Mouse (Mus musculus): Measurements from ENCODE around the gene Arfip1. TPM values are rescaled to one million over a fixed set of nuclear protein-coding genes. Genes with fewer than 3 reads are reported as not detected.

Arfip1 gene
- total RNA-seq, 2 experiments from 2014 or later = 58.1 to 91.4 TPM

DNA sequence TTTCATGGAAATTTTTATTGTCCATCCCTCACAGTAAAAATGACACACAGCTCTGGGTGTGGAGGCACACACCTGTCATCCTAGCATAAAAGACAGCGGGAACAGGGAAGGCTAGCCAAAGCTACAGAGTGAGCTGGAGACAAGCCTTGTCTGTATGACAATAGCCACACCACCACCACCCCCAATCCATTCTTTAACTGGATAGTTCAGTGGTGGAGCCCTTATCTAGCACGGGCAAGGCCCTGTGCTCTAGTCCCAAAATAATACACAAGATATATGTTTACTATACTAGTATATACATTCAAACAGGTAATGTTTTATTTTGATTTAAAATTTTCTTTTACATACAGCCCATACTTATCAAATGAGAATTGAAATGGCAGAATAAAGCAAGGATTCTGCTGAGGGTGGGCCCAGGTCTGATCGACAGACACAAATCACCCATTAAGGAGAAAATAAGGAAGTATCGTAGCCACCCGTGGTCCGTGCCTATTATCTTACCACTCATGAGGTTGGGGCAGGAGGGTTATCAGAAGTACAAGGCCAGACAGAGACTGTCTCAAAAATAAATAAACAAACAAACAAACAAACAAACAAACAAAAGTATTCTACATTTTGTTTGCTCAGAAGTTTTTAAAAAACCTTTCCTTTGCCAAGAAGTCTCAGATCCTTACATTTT lies 116.5 kb downstream of the Arfip1 start:
- ATAC-seq (ENCODE audit: poor library complexity, severe bottlenecking) = no peak

DNA sequence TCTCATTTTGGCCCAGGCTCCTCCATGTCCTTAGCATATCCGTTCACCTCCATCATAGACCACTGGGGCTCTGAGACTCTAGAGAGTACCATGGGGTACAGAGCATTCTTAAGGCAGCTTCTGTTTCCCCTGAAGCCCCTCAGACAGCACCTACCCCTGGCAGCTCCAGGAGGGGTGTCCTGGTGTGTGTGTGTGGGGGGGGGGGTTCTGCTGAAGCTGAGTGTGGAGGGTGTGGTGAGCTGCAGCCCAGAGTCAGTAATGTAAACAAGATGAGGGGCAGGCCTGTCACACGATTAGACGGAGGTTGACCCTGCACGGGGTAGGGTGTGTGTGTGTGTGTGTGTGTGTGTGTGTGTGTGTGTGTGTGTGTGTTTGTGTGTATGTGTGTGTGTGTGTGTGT lies 120.7 kb downstream of the Arfip1 start:
- no peak for ATAC-seq (ENCODE audit: poor library complexity, severe bottlenecking)

DNA sequence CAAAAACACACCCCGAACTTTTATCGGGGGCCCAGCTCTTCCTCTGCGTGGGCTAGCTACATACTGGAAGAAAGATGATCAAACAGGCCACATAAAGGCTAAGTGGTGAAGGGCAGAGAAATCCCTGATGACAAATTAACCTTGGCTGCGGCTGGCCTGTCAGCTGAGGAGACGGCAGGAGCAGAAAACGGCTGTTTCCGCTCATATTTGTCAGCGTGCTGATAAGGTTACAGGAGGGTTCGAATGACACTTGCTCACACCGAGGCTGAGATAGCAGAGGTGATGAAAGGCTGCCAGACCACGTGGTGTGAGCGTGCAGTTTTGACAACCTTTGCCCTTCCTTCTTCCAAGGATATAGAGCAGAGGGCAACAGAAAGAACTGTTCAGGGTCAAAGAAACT lies 121.5 kb downstream of the Arfip1 start:
- ATAC-seq (ENCODE audit: poor library complexity, severe bottlenecking) = peak; percentile 85

DNA sequence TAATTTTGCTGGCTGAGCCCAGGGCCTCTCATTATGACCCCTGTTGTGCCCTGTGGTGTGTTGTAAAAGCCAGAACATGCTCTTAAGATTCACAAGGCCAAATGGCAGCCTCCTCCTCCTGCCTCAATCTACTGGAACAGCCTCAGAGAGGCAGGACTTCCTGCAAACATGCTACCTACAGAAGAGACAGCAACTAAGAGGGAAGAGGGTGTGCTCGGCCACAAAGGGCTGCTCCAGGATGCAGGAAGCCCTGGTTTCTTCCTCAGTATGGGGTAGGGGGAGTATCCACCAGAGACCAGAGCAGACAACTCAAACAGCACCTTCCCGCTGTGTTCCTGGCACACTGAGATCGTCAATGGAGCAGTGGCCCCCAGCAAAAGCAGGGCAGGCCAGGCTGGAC lies 121.9 kb downstream of the Arfip1 start:
- ATAC-seq (ENCODE audit: poor library complexity, severe bottlenecking) = peak; percentile 22

DNA sequence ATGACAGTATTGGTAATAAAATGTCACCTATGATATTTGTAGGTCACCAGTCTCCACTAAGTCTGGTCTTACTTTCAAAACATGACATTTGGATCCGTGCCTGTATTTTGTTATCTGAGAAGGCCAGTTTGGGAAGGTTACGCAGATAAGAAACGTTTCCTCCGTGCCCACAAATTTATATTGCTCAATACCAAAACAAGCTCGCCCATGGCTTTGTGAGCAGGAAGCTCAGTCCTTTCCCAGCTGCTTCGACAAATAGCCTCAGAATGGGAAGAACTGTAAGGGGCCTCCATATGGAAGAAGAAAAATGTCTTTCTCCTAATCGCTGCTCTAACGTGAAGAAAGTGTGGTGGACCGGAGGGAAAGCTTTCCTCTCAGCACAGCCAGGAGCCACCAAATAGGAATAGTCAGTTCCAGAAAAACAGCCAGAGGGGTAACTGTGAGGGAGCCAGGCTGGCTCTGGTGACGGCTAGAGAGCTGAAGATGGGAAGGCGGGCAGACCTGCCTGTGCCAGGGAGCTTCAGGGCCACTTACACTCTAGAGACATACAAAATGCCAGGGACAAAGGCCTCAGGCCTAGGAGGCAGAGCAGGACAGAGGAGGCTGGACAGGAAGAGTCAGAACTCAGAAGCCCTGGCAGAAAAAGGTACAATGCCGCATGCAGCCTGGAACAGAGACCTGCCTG lies 126.5 kb downstream of the Arfip1 start:
- peak; percentile 50; the same call in 1 of the 2 replicates for ATAC-seq (ENCODE audit: poor library complexity, severe bottlenecking)

DNA sequence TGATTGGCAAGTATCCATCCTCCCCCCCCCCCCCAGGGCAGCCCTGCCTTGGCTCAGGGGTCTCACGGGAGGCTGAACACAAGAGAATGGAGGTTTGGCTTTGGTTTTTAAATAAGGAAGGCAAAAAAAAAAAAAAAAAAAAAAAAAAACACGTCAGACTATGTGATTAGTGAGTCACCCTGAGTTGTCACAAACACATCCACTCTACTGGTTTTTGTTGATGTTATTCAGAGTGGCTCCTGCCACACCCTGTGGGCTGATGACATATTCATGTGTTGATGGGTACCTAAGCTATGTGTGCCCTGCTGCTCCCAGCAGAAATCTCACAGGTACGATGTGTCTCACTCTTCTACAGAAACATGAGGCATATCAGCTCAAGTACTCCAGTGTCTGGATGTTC lies 131.8 kb downstream of the Arfip1 start:
- ATAC-seq (ENCODE audit: poor library complexity, severe bottlenecking) = no peak

DNA sequence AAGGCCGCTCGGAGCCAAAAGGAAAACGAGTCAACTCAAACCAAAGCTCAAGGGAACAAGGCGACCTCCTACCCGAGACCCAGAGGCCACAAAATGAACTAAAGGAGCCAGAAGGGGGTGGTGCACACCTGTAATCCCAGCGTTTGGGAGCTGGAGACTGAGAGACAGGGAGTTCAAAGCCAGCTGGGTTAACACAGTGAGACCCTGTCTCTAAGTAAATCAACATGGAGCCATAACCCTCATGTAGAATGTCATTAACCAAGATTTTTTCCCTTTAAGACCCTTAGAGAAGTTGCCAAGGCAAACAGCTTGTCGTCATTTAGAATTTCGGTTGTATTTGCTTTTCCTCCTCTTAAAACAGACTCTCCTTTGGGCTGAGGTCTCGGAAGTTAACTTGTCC lies 133.4 kb downstream of the Arfip1 start:
- ATAC-seq (ENCODE audit: poor library complexity, severe bottlenecking) = no peak

DNA sequence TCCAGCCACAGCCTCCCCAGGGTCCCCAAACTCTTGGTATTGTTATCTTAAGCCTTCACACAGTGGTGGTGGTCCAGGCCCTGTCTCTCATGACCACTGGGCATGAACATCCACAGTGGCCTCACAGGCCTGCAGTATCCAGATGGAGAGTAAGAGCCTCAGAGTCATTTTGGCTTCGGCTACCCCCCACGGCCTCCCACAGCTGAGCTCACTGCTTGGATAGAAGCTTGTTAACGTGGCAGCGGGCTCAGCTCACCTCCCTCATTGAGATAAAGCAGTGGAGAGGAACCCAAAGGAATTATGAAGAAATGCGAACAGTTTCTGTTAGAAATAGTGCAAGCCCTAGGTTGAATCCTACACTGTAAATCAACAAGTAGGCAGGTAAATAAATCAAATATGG lies 134.6 kb downstream of the Arfip1 start:
- no peak for ATAC-seq (ENCODE audit: poor library complexity, severe bottlenecking)

Other genes with a start within 250 kb of the Arfip1 start
- 0.09 and 0.32 TPM in 2 replicates for gene Fhdc1, start 102.2 kb downstream of the Arfip1 start, total RNA-seq (2015)
- 0.65 and 0.73 TPM in 2 replicates for gene Fhdc1, start 102.2 kb downstream of the Arfip1 start, total RNA-seq (2017)
- not detected in 2 replicates for gene Tigd4, start 10.9 kb upstream of the Arfip1 start, total RNA-seq (2015)
- not detected in 2 replicates for gene Tigd4, start 10.9 kb upstream of the Arfip1 start, total RNA-seq (2017)
- 94.0 and 94.4 TPM in 2 replicates for gene Tmem154, start 83.6 kb upstream of the Arfip1 start, total RNA-seq (2015)
- gene Tmem154, start 83.6 kb upstream of the Arfip1 start, total RNA-seq (2017) = 44.4 and 60.0 TPM in 2 replicates
- 7.8 and 8.2 TPM in 2 replicates for gene Fbxw7, start 232.6 kb upstream of the Arfip1 start, total RNA-seq (2015)
- 18.7 and 19.8 TPM in 2 replicates for gene Fbxw7, start 232.6 kb upstream of the Arfip1 start, total RNA-seq (2017)